Mouse (Mus musculus) large intestine, adult 2 months (tissue): ENCODE measurements at regions not wholly inside any gene's neighbourhood (a gene's known extent, or its start where the extent isn't known, plus 50 kb on each side); places are given as distances from the start of the nearest gene placed in this dataset.
A peak's percentile ranks its signal among the peaks of the same experiment; 100 is the strongest.

Experiments
- DNase-seq: peaks from one replicate; pipeline ENCODE4 v3.0.0-alpha.2; 2012; ENCODE audit warnings: low read depth, low spot score
- WGBS: fragments of 180-500 bp; shearing (Covaris S2); methylation state at CpG from one replicate; pipeline ENCODE4 v1.1.7; 2018; 5-methylcytosine and 5-hydroxymethylcytosine counted together

DNA sequence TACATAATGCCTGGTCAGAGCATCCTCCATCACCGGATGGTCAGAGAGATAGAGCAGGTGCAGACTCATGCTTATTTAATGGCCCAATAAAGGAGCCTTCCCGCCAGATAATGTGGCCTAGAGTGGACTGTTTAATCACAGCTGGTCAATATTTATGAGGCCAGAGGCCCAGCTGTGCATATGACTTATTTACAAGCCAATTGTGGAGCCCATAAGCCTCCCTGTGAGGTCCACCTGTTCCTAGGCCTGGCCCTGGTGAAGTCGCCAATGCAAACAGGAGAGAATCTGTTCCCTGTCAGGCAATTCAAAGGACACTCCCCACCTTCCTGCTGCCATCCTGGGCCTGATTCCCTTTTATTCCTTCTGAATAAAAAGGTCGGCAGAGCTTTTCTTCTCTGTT lies 155.4 kb upstream of the Prok2 start:
- DNase-seq: no peak
- WGBS: 31% methylated on average over 4 of the region's 4 CpGs

DNA sequence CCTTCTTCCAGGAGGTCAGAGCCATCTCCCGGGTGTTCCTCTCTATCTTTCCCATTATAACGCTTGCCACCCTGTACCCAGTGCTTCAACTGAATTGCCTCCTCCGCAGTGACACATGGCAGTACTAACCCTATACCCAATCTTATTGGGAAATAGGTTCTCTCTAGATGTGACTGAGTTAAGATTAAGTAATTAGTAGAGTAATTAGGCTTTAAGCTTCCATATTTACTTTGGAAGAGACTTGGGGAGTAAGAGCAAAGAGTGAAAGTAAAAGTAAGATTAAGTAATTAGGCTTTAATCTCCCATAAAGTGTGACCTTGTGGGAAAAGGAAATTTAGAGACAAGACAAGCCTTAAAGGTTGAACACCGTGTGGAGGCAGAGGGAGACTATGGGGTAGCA lies 148.7 kb upstream of the Prok2 start:
- no peak for DNase-seq
- 72% methylated on average over 4 of the region's 4 CpGs for WGBS

DNA sequence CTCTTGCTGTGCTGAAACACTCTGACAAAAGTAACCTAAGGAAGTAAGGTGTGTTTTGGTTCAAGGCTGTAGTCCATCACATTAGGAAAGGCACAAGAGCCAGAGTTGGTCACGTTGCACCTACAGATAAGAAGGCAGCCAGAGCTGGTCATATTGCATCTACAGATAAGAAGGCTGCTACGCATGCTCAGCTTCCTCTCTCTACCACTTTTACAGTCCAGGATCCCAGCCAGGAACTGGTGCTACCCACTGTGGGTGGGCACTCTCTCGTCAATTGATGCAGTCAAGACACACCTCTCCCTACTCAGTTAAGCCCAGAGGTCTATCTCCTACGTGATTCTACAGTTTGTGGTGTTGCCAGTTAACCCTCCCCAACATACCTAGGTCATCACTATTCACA lies 147.8 kb upstream of the Prok2 start:
- no peak for DNase-seq
- 60% methylated on average over 4 of the region's 4 CpGs for WGBS

DNA sequence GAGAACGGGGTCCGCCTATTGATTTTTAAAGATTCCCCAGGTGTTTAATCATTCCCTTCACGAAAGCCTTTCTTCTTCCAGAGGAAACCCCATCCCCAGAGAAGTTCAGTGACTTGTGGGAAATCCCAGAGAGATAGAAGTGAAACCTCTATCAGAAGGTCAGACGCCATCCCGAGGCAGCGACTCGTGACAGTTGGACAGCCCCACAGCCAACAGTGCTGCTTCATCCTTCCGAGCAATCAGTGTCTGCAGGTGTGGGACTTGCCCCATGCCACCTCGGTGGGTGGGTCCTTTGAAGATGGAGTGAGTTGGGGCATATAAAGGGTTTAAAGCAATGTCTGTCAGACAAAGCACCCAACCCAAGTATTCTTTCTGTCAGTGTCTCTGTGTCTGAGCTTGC lies 139.9 kb upstream of the Prok2 start:
- WGBS: 62% methylated on average over 9 of the region's 9 CpGs
- no peak for DNase-seq

DNA sequence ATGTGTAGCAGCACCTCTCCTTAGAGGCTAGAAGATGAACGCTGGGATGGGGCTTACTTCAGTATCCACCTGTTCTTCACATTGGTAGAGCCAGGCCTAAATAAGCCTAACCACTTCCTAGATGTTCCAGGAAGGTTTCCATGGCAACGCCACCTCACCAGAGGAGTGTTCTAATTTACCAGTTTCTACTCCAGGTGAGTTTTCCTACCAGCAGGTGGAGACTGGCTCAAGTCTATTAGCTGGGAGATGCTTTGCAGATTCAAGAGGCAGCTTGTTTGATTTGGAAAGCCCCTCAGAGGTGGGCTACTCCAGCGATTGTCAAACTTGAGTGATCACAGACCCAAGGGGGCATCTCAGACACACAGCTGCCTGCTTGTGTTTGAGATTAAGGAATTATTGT lies 138.8 kb upstream of the Prok2 start:
- DNase-seq: peak; percentile 25

DNA sequence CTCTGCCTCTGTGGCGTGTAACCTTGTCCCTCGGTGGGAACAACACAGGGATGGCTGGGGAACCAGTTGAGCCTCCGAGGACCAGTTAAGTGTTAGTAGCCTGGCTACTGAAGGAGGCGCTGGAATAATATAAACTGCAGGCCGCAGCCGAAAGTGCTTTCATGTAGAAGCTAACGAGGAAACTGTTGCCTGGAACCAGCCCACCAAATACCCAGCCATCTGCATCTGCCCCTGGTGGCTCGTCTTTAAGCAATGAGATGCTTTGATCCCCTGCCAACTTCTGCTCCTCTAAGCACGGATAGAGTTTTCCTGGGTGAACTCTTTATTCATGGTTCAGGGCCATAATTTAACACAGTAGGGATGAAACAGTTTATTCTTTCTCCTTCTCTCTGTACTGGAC lies 137.2 kb upstream of the Prok2 start:
- WGBS: 69% methylated on average over 9 of the region's 9 CpGs
- DNase-seq: no peak

More for the DNA sequence above, 138.8 kb upstream of the Prok2 start:
- 37% methylated on average over 3 of the region's 3 CpGs for WGBS

DNA sequence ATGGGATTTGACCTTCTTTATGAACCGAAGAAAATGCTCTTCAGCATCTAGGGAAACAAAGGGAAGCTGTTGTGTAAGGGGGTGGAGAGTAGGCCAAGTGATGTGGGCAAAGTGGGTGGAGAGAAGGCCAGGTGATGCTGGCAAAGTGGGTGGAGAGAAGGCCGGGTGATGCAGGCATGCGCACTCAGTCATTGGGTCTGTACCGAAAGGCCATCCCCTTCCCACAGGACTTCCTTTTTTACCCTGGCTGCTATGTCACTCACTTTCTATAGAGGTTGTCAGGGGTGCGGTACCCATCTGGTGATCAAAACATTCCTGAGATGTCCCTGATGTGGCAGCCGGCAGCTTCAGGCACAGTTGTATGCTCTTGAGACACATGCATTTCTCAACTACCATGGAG lies 131.2 kb upstream of the Prok2 start:
- WGBS: 90% methylated on average over 6 of the region's 6 CpGs
- DNase-seq: no peak

DNA sequence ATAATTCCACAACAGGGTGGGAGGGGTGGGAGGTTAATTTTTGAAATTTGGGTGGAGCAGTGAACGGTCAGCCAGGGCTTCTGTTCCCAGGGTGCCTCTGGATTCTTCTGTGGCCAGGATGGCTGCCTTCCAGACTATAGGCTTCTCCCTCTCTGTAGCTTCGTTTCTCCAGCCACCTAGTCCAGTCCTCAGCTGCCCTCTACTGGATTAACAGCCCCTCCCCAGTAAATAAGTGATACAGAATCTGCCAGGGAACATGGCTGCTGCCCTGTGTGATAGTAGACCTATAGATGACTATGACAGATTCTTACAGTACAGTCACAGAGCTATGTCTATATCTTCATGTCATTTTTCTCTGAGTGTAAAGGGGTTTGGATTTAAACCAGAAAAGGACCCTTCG lies 127.5 kb upstream of the Prok2 start:
- DNase-seq: no peak
- WGBS: 43% methylated on average over 3 of the region's 3 CpGs

DNA sequence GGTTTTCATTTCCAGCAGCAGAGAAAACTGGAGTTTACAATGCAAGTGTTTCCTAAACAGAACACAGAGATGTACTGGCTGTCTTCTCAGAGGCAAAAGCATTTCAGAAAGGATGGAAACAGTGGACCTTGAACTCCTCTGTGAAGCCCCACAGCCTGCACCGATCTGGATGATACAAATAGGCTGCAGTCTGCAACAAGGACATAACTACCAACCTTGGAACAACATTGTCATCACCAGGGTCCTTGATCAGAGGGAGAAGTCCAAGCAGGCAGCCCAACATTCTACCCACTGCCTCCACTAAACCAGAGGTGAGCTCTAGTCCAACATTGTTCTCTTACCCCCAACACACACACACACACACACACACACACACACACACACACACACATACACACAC lies 124.5 kb upstream of the Prok2 start:
- 48% methylated on average over 1 of the region's 1 CpGs for WGBS
- DNase-seq: no peak

DNA sequence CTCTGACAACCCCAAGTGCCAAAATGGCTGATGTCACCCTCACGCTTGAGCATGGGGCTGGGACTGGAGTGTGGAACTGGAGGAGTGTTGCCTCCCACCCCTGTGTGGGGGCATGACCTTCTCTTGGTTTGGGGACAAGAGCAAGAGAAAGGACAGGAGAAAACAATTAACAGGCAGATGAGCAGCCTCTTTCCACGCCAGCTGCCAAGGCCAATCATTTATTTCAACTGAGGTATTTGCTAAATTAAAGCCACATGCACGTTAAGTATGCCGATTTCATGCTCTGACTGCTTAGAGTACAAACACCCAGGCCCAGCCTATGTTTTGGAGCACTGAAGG lies 119.3 kb upstream of the Prok2 start:
- no peak for DNase-seq
- 69% methylated on average over 4 of the region's 4 CpGs for WGBS

DNA sequence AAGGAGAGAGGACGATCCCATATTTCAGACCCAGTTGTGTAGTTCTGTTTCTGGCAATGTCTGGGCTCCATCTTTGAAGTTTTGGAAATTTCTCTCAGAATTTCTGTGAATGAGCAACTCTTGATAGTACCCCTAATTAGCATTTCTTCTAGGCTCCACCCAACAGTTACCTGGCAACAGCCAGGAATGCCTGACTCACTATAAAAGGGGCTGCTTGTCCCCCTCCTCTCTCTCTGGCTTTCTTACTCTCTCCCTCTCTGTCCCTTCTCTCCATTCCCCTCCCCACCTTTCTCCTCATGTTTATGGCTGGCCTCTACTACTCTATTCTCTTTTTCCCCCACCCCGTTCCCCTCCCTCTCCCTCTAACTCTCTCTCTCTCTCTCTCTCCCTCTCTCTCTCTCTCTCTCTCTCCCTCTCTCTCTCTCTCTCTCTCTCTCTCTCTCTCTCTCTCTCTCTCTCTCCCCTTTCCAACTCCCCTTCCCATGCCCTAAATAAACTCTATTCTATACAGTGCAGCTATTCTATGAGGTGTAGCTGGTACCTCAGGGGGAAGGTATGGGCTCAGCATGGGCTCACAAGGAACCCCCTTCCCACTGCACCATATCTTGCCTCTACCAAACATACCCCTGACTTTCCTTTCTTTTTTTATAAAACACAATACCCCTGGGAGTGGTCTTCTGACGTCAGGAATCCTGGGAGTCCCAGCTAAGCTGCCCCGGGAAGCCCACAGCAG lies 118.7 kb upstream of the Prok2 start:
- no peak for DNase-seq
- WGBS: 49% methylated on average over 4 of the region's 4 CpGs

DNA sequence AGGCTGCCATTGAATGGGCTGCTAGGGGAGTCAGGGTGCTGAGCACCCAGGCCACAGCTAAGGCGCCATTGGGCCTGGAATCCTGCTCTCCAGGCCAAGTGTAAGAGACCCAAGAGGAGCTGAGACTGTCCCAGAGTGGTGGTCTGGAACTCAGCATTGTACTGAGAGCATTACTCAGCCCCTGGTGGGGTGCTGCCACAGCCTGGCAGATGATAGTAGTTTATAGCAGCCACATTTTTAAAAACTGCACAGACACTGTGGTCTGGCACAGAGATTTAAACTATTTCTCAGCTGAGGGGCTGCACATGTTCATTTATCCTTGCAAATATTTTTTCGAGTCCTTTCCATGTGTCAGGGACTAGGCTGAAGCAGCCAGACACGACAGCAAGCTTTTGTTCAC lies 117.3 kb upstream of the Prok2 start:
- DNase-seq: no peak
- WGBS: 66% methylated on average over 3 of the region's 3 CpGs

DNA sequence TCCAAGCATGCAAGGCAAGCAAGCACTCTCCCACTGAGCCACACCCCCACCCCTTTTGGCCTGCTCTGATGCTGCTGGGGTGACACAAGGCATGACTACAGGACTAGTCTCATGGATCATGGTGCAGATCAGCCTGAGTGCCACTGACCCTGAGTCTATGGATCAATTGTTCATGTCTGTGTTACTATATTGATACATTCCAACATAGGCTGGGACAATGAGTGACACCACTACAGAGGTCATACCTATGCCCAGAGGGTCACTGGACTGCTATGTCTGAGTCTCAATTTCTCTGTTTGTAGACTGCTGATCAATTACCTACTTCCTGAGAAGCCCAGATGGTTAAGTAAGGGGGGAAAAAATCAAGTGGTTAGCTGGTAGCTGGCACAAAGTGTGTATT lies 116.5 kb upstream of the Prok2 start:
- no peak for DNase-seq

DNA sequence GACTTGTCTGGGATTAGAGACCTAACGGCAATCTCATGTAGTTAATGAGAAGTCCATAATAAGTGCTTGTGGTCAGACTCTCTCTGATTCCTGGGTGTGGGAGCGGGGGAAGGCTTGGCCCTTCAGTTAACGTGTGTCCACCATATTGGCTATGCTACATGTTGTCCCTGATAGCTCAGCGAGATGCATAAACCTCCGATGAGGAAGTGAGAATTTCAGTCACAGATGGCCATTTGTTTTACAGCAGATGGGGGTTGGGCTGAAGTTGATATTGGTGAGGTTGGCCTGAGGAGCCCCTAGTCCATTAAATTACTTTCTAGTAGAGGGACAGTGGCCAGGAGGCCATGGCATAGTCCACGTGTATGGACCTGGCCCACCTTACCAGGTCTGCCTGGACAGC lies 114.6 kb upstream of the Prok2 start:
- DNase-seq: no peak
- WGBS: 80% methylated on average over 6 of the region's 6 CpGs

DNA sequence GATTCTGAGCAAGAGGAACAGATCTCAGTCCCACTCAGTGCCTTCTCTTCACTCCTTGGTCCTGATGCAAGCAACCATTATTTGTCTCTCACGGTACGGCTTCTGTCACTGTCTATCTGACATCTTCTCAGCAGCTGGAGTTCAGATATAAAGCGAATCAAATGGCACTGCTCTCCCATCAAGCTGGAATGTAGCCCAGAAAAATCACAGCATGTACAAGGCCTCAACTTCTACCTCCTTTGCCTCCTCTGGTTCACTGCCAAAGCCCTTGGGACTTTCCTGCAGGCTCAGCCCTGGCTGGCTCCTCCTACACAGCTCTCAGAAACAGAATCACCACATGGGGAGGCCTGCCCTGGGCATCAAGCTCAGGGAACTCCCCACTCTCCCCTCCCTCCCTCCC lies 107.1 kb upstream of the Prok2 start:
- WGBS: 8% methylated on average over 3 of the region's 3 CpGs
- peak; percentile 27 for DNase-seq

DNA sequence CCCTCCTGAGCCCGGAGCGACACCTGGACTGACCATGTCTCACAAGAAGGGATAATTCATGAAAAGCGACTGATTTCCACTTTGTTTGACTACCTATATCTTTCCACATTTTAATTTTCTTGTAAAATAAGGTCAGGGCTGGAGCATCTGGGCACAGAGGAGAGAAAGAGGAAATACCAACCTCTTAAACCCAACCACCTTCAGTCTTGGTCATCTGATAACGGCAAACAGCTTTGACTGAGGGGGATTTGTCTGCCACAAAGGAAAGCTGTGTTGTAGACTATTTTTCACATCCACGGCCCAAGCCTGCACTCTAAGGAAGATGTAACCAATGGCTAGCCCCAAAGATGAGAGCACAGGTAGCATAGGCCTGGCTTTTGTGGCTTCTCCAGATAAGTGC lies 101.4 kb upstream of the Prok2 start:
- DNase-seq: no peak
- WGBS: 93% methylated on average over 5 of the region's 5 CpGs

DNA sequence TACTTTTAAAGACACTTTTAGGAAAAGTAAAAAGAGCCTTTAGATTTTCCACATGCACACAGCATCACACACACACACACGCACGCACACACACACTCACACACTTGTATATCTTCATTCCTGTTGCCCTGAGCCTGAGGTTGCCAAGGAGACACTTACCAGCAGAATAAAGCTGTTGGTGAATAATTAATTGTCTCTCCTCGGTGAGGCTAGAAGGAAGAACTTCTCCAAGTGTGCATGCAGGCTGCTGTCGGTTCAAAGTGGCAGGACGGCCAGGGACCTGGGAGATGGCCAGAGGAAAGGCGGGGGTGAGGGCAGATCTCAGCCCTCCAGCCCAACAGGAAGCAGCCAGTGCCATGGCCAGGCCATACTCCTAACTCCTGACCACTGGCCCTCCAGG lies 98.6 kb upstream of the Prok2 start:
- WGBS: 60% methylated on average over 6 of the region's 6 CpGs
- no peak for DNase-seq

DNA sequence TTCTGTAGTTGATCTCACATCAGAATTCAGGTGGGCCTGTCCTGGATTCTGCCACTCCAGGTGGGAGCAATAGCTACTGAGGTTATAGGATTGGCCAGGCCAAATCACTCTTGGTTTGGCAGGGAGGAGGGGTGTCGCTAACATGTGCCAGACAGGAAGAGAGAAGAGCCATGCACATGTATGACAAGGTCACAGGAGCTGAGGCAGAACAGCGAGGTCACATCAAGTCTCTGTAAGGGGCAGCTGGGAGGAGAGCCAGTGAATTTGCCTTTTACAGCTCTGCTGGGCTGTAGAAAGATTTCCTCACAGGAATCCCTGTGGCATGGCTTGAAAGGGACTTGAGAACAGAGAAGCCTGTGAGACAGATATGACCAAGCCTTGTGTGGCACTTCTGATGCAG lies 96.3 kb upstream of the Prok2 start:
- no peak for DNase-seq
- 78% methylated on average over 2 of the region's 2 CpGs for WGBS

DNA sequence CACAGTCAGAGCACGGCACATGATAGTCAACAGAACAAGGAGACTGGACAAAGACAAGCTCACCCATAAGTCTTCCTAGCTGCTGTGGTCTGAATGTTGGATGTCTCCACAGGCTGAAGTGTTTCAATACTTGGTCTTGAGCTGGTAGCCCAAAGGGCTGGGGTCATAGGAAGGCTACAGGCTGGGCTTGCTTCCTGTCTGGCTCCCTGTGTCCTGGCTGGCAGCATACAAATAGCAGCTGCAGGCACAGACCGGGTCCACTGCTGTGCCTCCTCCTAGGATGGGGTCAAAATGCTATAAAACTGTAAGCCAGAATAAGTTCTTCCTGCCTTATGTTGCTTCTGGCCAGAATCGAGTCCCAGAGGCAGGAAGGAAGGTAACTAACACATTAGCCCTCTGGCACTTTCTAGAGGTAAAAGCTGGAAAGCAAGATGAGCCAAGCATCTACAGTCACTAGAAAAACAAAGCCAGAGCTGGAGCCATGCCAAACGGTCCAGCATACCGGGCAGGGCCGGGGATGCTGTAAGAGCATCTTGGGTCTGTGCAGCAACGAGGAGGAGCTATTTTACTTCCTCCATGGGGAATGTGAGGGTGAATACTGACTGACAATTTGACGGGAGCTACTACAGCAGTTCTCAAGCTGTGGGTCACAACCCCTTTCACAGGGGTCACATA lies 93.2 kb upstream of the Prok2 start:
- WGBS: 41% methylated on average over 8 of the region's 8 CpGs

DNA sequence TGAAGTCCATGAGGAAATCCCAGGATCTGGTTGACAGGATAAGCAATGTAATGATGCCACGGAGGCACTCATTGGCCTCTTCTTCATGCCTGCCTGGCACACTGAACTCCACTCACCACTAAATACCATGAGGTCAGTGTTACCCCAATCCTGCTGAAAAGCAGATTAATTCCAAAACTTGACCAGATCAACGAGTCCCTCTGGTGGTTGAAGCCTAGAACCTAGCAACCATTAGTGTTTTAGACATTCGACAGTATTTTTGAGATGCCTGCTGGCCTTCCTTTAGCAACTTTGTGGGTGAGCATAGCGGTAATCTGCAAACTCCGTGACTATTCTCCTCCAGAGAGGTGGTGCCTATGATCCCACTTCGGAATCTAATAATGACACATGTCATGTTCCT lies 92.3 kb upstream of the Prok2 start:
- 79% methylated on average over 6 of the region's 6 CpGs for WGBS
- no peak for DNase-seq

More for the DNA sequence above, 93.2 kb upstream of the Prok2 start:
- DNase-seq: no peak

DNA sequence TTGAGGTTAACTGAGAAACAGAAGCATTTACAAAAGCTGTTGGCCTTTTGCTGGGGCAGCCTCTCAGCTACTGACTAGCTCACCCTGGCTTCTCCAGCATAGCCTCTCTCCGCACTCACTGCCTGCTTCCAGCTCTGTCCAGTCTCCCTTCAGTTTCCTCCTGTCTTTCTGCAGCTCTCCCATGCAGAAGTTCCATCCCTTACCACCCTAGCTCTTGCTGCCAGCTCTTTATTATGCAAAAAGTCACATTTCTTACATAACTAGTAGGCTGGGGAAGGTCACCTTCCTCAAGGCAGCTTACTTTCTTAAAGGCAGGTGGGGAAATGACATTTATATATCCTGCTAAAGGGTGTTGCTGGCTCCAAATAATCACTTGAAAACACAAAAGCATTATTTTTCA lies 91.1 kb upstream of the Prok2 start:
- DNase-seq: no peak
- 100% methylated on average over 1 of the region's 1 CpGs for WGBS

DNA sequence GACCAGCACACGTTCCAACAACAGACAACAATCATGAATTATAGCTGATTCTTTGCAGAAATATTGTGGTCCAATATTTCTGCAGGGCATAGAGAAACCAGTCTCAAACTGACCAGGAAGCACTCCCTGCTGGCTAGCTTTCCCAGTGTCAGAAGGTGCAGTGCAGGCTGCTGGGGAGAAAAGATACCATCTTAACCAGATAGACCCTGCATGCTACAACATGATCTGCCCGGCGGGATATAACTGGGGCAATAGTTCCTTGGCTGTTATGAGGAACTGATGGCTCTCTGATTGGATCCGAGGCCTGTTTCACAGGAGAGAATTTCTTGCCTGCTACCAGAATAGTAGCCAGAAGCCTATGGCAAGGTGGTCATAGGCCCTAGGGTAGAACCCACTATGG lies 86.9 kb upstream of the Prok2 start:
- no peak for DNase-seq
- 95% methylated on average over 4 of the region's 4 CpGs for WGBS
